In genomic region chr19:27760309-27760708, GRCm38 (mm10) we compare ENCODE assay signal across 23 mouse cellular contexts.
A peak's percentile ranks its signal among the peaks of the same experiment; 100 is the strongest.
DNase-seq lines count a peak whose midpoint lies in the region; ATAC-seq and TF ChIP-seq lines count a peak whose summit lies in the region.
"Had no signal": no experiment of that assay in that cellular context is flagged by ENCODE, and none has a peak within 500 bp of the region (broad histone marks: within the 10 kb centered on the region; RNA-seq: fewer than 3 reads in every experiment).

No protein-coding gene starts in this region.

- peaks cover 9% of the 10 kb centered on the region; the same call in 1 of the 2 replicates for H3K4me1 ChIP-seq in heart, embryonic 10.5 days
- no peaks in the 10 kb centered on the region for H3K4me1 ChIP-seq in midbrain, embryonic 11.5 days (ENCODE audit: control insufficient read depth, insufficient read depth, low read length)
- no peaks in the 10 kb centered on the region for H3K4me1 ChIP-seq in midbrain, embryonic 13.5 days (replicated peaks)
- H3K4me1 ChIP-seq in midbrain, postnatal 0 days (ENCODE audit: insufficient read depth, low read length): no peaks in the 10 kb centered on the region
- H3K4me1 ChIP-seq in midbrain, embryonic 10.5 days: no peaks in the 10 kb centered on the region

- H3K4me2 ChIP-seq in midbrain, embryonic 11.5 days: no peak overlapping the region
- H3K4me2 ChIP-seq in midbrain, embryonic 13.5 days (replicated peaks): no peak overlapping the region
- H3K4me2 ChIP-seq in midbrain, postnatal 0 days (ENCODE audit: low read depth, low read length, poor library complexity, severe bottlenecking): no peak overlapping the region

- TF ChIP-seq CTCF in midbrain, postnatal 0 days (IDR thresholded peaks at IDR 0.05): no peak

- H3K27ac ChIP-seq in heart, embryonic 10.5 days: no peak overlapping the region
- H3K27ac ChIP-seq in midbrain, embryonic 11.5 days (ENCODE audit: low read depth, low read length): no peak overlapping the region
- H3K27ac ChIP-seq in midbrain, embryonic 13.5 days: no peak overlapping the region
- no peak overlapping the region for H3K27ac ChIP-seq in midbrain, postnatal 0 days (ENCODE audit: low read depth, low read length)
- H3K27ac ChIP-seq in midbrain, embryonic 10.5 days (replicated peaks): no peak overlapping the region

- no peak for ATAC-seq in midbrain, embryonic 11.5 days (ENCODE audit: low FRiP score)
- ATAC-seq in midbrain, embryonic 13.5 days: no peak
- ATAC-seq in midbrain, postnatal 0 days (ENCODE audit: low FRiP score): no peak
- ATAC-seq: activated CD4-positive, CD25-positive, alpha-beta regulatory T cell, adult 4 months; CD4-positive, CD25-positive, alpha-beta regulatory T cell, adult 4 months; Patski had no signal

- H3K36me3 ChIP-seq in heart, embryonic 10.5 days: no peaks in the 10 kb centered on the region
- 0 out of 2 replicates have a peak, but pooled peaks cover 2% of the 10 kb centered on the region for H3K36me3 ChIP-seq in midbrain, embryonic 11.5 days (ENCODE audit: control insufficient read depth, insufficient read depth, low read length)
- H3K36me3 ChIP-seq in midbrain, embryonic 13.5 days: 0 out of 2 replicates have a peak, but pooled peaks cover 12% of the 10 kb centered on the region
- no peaks in the 10 kb centered on the region for H3K36me3 ChIP-seq in midbrain, postnatal 0 days (ENCODE audit: insufficient read depth, low read length)
- H3K36me3 ChIP-seq in midbrain, embryonic 10.5 days: peaks cover 23% of the 10 kb centered on the region

- H3K27me3 ChIP-seq in heart, embryonic 10.5 days (ENCODE audit: insufficient read depth, poor library complexity, severe bottlenecking): no peaks in the 10 kb centered on the region
- no peaks in the 10 kb centered on the region for H3K27me3 ChIP-seq in midbrain, embryonic 11.5 days (ENCODE audit: control insufficient read depth, insufficient read depth, low read length)
- H3K27me3 ChIP-seq in midbrain, embryonic 13.5 days: no peaks in the 10 kb centered on the region
- no peaks in the 10 kb centered on the region for H3K27me3 ChIP-seq in midbrain, postnatal 0 days (ENCODE audit: insufficient read depth, low read length)
- H3K27me3 ChIP-seq in midbrain, embryonic 10.5 days (ENCODE audit: low read depth, poor library complexity, severe bottlenecking): no peaks in the 10 kb centered on the region
- H3K27me3 ChIP-seq: CH12.LX, Patski had no signal

- no peaks in the 10 kb centered on the region for H3K9me3 ChIP-seq in heart, embryonic 10.5 days
- H3K9me3 ChIP-seq in midbrain, embryonic 11.5 days (ENCODE audit: control insufficient read depth, low read length): no peaks in the 10 kb centered on the region
- no peaks in the 10 kb centered on the region for H3K9me3 ChIP-seq in midbrain, embryonic 13.5 days
- H3K9me3 ChIP-seq in midbrain, postnatal 0 days (ENCODE audit: low read length): no peaks in the 10 kb centered on the region
- H3K9me3 ChIP-seq in midbrain, embryonic 10.5 days (replicated peaks): no peaks in the 10 kb centered on the region
- H3K9me3 ChIP-seq: G1E had no signal

- no peak overlapping the region for H3K9ac ChIP-seq in midbrain, embryonic 11.5 days (ENCODE audit: low read length)
- H3K9ac ChIP-seq in midbrain, embryonic 13.5 days (replicated peaks): no peak overlapping the region
- H3K9ac ChIP-seq in midbrain, postnatal 0 days (replicated peaks; ENCODE audit: low read length, poor library complexity, severe bottlenecking): no peak overlapping the region

- no peak overlapping the region for H3K4me3 ChIP-seq in heart, embryonic 10.5 days
- H3K4me3 ChIP-seq in midbrain, embryonic 11.5 days (ENCODE audit: low read depth, low read length): no peak overlapping the region
- H3K4me3 ChIP-seq in midbrain, embryonic 13.5 days (replicated peaks): no peak overlapping the region
- no peak overlapping the region for H3K4me3 ChIP-seq in midbrain, postnatal 0 days (ENCODE audit: low read depth, low read length)
- no peak overlapping the region for H3K4me3 ChIP-seq in midbrain, embryonic 10.5 days

- peak; percentile 80 for DNase-seq in heart, adult 11 months
- DNase-seq in heart, embryonic 10.5 days (ENCODE audit: low spot score): no peak
- DNase-seq in midbrain, embryonic 11.5 days (ENCODE audit: low spot score, missing footprints): peak; percentile 79
- DNase-seq in midbrain, postnatal 0 days (ENCODE audit: low spot score): peak; percentile 5
- no peak for DNase-seq in midbrain, embryonic 10.5 days (ENCODE audit: low spot score)
- peak; percentile 9 for DNase-seq in Muller cell, postnatal 12 days (ENCODE audit: inconsistent ontology term)
- DNase-seq in ovary, postnatal 10 days (ENCODE audit: low spot score): no peak
- DNase-seq: adrenal gland, adult 2 months; adrenal gland, adult 8-10 months; adrenal gland, postnatal 10 days; adrenal gland, postnatal 14 days; adrenal gland, postnatal 25 days; adrenal gland, postnatal 36 days; B cell, adult 2 months; cerebellum, adult 11 months; cerebellum, adult 11-12 months; cerebellum, adult 18-20 months had no signal

- 94% methylated on average over 9 of the region's 9 CpGs for WGBS in heart, embryonic 10.5 days
- 92% methylated on average over 9 of the region's 9 CpGs for WGBS in midbrain, embryonic 11.5 days
- WGBS in midbrain, embryonic 13.5 days: 91% methylated on average over 9 of the region's 9 CpGs
- 88% methylated on average over 9 of the region's 9 CpGs for WGBS in midbrain, postnatal 0 days
- WGBS in midbrain, embryonic 10.5 days: 92% methylated on average over 9 of the region's 9 CpGs

Comparison
In these comparisons a context has a peak if more than half of its experiments do, and no peak if none do; other contexts are left out.
1. DNase-seq: peak in heart, adult 11 months (single experiment), midbrain, embryonic 11.5 days (single experiment), midbrain, postnatal 0 days (single experiment) and Muller cell, postnatal 12 days (single experiment); none in heart, embryonic 10.5 days (single experiment), midbrain, embryonic 10.5 days (single experiment) and ovary, postnatal 10 days (single experiment).